Mouse (Mus musculus) midbrain, embryonic 13.5 days (tissue): ENCODE measurements at regions not wholly inside any gene's neighbourhood (a gene's known extent, or its start where the extent isn't known, plus 50 kb on each side); places are given as distances from the start of the nearest gene placed in this dataset.
A peak's percentile ranks its signal among the peaks of the same experiment; 100 is the strongest.

Experiments
- ATAC-seq: fragments of 200-750 bp; cut with Nextera tagmentation; 2 replicates; pipeline ENCODE4 v1.8.0; 2017; ENCODE audit warnings: mild to moderate bottlenecking, moderate TSS enrichment, moderate library complexity
- H3K27ac ChIP-seq: fragments of 300-500 bp; sonication (generic); 2 replicates; pipeline ENCODE4 v1.5.1; 2015; ENCODE audit warnings: inconsistent platforms, mild to moderate bottlenecking, moderate library complexity
- H3K27me3 ChIP-seq: fragments of 300-500 bp; sonication (generic); 2 replicates; pipeline ENCODE4 v1.6.1; 2015; ENCODE audit warnings: mild to moderate bottlenecking, inconsistent platforms
- H3K36me3 ChIP-seq: fragments of 300-500 bp; sonication (generic); 2 replicates; pipeline ENCODE4 v1.6.1; 2015; ENCODE audit warnings: mild to moderate bottlenecking, inconsistent platforms
- H3K4me1 ChIP-seq: fragments of 300-500 bp; sonication (generic); replicated peaks from 2 replicates; pipeline ENCODE4 v1.6.1; 2015; ENCODE audit warnings: inconsistent platforms
- H3K4me2 ChIP-seq: fragments of 300-500 bp; sonication (generic); replicated peaks from 2 replicates; pipeline ENCODE4 v1.6.1; 2015; ENCODE audit warnings: moderate library complexity, mild to moderate bottlenecking, inconsistent platforms
- H3K4me3 ChIP-seq: fragments of 300-500 bp; sonication (generic); replicated peaks from 2 replicates; pipeline ENCODE4 v1.5.1; 2015; ENCODE audit warnings: mild to moderate bottlenecking, inconsistent platforms
- H3K9ac ChIP-seq: fragments of 300-500 bp; sonication (generic); replicated peaks from 2 replicates; pipeline ENCODE4 v1.6.1; 2015; ENCODE audit warnings: mild to moderate bottlenecking, inconsistent platforms
- H3K9me3 ChIP-seq: fragments of 300-500 bp; sonication (generic); 2 replicates; pipeline ENCODE4 v1.6.1; 2016; ENCODE audit warnings: mild to moderate bottlenecking, inconsistent platforms
- WGBS: fragments of 180-500 bp; shearing (Covaris S2); methylation state at CpG from one replicate; pipeline ENCODE4 v1.1.7; 2015; 5-methylcytosine and 5-hydroxymethylcytosine counted together

GRCm38 (mm10) chr16:93456706-93457425 is 147.0 kb downstream of the Setd4 start:
- Histone ChIP-seq H3K9me3 (no peaks in the 10 kb centered on the region), H3K27me3 (0 out of 2 replicates have a peak, but pooled peaks cover 8% of the 10 kb centered on the region), H3K27ac (no peak overlapping the region), H3K9ac (no peak overlapping the region), H3K4me2 (no peak overlapping the region), H3K4me3 (no peak overlapping the region), H3K4me1 (peaks cover 13% of the 10 kb centered on the region), H3K36me3 (no peaks in the 10 kb centered on the region)
- ATAC-seq, result no peak
- 93% methylated on average over 17 of the region's 17 CpGs for WGBS

- 27% methylated on average over 8 of the region's 8 CpGs for WGBS
- H3K9me3 ChIP-seq, result no peaks in the 10 kb centered on the region
- H3K36me3 ChIP-seq, result no peaks in the 10 kb centered on the region
- ATAC-seq, result no peak
- H3K4me2 ChIP-seq, result no peak overlapping the region
- no peak overlapping the region for H3K9ac ChIP-seq
- no peak overlapping the region for H3K27ac ChIP-seq
- no peak overlapping the region for H3K4me3 ChIP-seq
- H3K4me1 ChIP-seq, result peaks cover 9% of the 10 kb centered on the region
- H3K27me3 ChIP-seq, result peaks cover 8% of the 10 kb centered on the region; the same call in 1 of the 2 replicates
These were observed 149.5 kb downstream of the Setd4 start for GRCm38 (mm10) chr16:93454080-93454997.

GRCm38 (mm10) chr16:93453056-93453455 is 150.8 kb downstream of the Setd4 start:
- Histone ChIP-seq H3K27ac (no peak overlapping the region), H3K9me3 (no peaks in the 10 kb centered on the region), H3K9ac (no peak overlapping the region), H3K27me3 (peaks cover 8% of the 10 kb centered on the region; the same call in 1 of the 2 replicates), H3K4me3 (no peak overlapping the region), H3K4me1 (no peaks in the 10 kb centered on the region; the same call in 1 of the 2 replicates), H3K36me3 (no peaks in the 10 kb centered on the region), H3K4me2 (no peak overlapping the region)
- WGBS, result 90% methylated on average over 9 of the region's 9 CpGs
- ATAC-seq, result no peak

- Histone ChIP-seq H3K9ac (no peak overlapping the region), H3K4me1 (no peaks in the 10 kb centered on the region; the same call in 1 of the 2 replicates), H3K4me3 (no peak overlapping the region), H3K9me3 (no peaks in the 10 kb centered on the region), H3K4me2 (no peak overlapping the region), H3K27ac (no peak overlapping the region), H3K27me3 (peaks cover 14% of the 10 kb centered on the region; the same call in 1 of the 2 replicates), H3K36me3 (no peaks in the 10 kb centered on the region)
- no peak for ATAC-seq
- WGBS, result 81% methylated on average over 6 of the region's 6 CpGs
These were observed 153.0 kb downstream of the Setd4 start for GRCm38 (mm10) chr16:93450896-93451295.

- no peak for ATAC-seq
- Histone ChIP-seq H3K4me1 (no peaks in the 10 kb centered on the region; the same call in 1 of the 2 replicates), H3K9me3 (no peaks in the 10 kb centered on the region), H3K4me2 (no peak overlapping the region), H3K27ac (no peak overlapping the region), H3K9ac (no peak overlapping the region), H3K36me3 (no peaks in the 10 kb centered on the region), H3K27me3 (peaks cover 18% of the 10 kb centered on the region; the same call in 1 of the 2 replicates), H3K4me3 (no peak overlapping the region)
- 19% methylated on average over 3 of the region's 3 CpGs for WGBS
These were observed 153.9 kb downstream of the Setd4 start for GRCm38 (mm10) chr16:93449925-93450324.

GRCm38 (mm10) chr16:93448124-93448523 is 155.7 kb downstream of the Setd4 start:
- Histone ChIP-seq H3K27me3 (peaks cover 20% of the 10 kb centered on the region; the same call in 1 of the 2 replicates), H3K4me3 (no peak overlapping the region), H3K36me3 (no peaks in the 10 kb centered on the region), H3K9ac (no peak overlapping the region), H3K9me3 (no peaks in the 10 kb centered on the region), H3K4me1 (peaks cover under 1% of the 10 kb centered on the region; the same call in 1 of the 2 replicates), H3K27ac (no peak overlapping the region), H3K4me2 (no peak overlapping the region)
- ATAC-seq, result no peak
- WGBS, result 91% methylated on average over 10 of the region's 10 CpGs

GRCm38 (mm10) chr16:93446970-93447369 is 156.9 kb downstream of the Setd4 start:
- Histone ChIP-seq H3K9ac (no peak overlapping the region), H3K27ac (no peak overlapping the region), H3K36me3 (no peaks in the 10 kb centered on the region), H3K4me3 (no peak overlapping the region), H3K4me2 (no peak overlapping the region), H3K4me1 (peaks cover 8% of the 10 kb centered on the region), H3K9me3 (no peaks in the 10 kb centered on the region), H3K27me3 (peaks cover 18% of the 10 kb centered on the region; the same call in 1 of the 2 replicates)
- 97% methylated on average over 5 of the region's 5 CpGs for WGBS
- no peak for ATAC-seq

GRCm38 (mm10) chr16:93446206-93446605 is 157.7 kb downstream of the Setd4 start:
- WGBS, result 83% methylated on average over 13 of the region's 13 CpGs
- no peak overlapping the region for H3K4me3 ChIP-seq
- ATAC-seq, result no peak

GRCm38 (mm10) chr16:93442837-93443236 is 161.0 kb downstream of the Setd4 start:
- Histone ChIP-seq H3K9ac (no peak overlapping the region), H3K27ac (no peak overlapping the region), H3K4me3 (no peak overlapping the region), H3K9me3 (no peaks in the 10 kb centered on the region), H3K36me3 (no peaks in the 10 kb centered on the region), H3K27me3 (peaks cover 37% of the 10 kb centered on the region), H3K4me2 (no peak overlapping the region), H3K4me1 (peaks cover 14% of the 10 kb centered on the region)
- ATAC-seq, result no peak
- WGBS, result 28% methylated on average over 11 of the region's 11 CpGs

More at GRCm38 (mm10) chr16:93446206-93446605, 157.7 kb downstream of the Setd4 start:
- H3K4me1 ChIP-seq, result peaks cover 8% of the 10 kb centered on the region
- H3K4me2 ChIP-seq, result no peak overlapping the region
- no peak overlapping the region for H3K9ac ChIP-seq
- H3K27me3 ChIP-seq, result peaks cover 24% of the 10 kb centered on the region
- no peak overlapping the region for H3K27ac ChIP-seq
- H3K36me3 ChIP-seq, result no peaks in the 10 kb centered on the region
- no peaks in the 10 kb centered on the region for H3K9me3 ChIP-seq

GRCm38 (mm10) chr16:93437608-93438425 is 166.0 kb downstream of the Setd4 start:
- Histone ChIP-seq H3K27ac (no peak overlapping the region), H3K4me3 (no peak overlapping the region), H3K9ac (no peak overlapping the region), H3K9me3 (no peaks in the 10 kb centered on the region), H3K4me2 (peak overlapping the region; percentile 19), H3K27me3 (peaks cover 28% of the 10 kb centered on the region), H3K36me3 (no peaks in the 10 kb centered on the region), H3K4me1 (peaks cover 12% of the 10 kb centered on the region)
- no peak for ATAC-seq
- 16% methylated on average over 14 of the region's 14 CpGs for WGBS

- H3K27ac ChIP-seq, result no peak overlapping the region
- no peak overlapping the region for H3K4me2 ChIP-seq
- H3K9ac ChIP-seq, result no peak overlapping the region
- no peaks in the 10 kb centered on the region for H3K36me3 ChIP-seq
- peaks cover 26% of the 10 kb centered on the region for H3K27me3 ChIP-seq
- 51% methylated on average over 3 of the region's 3 CpGs for WGBS
- no peaks in the 10 kb centered on the region for H3K9me3 ChIP-seq
- H3K4me1 ChIP-seq, result peaks cover 8% of the 10 kb centered on the region
- ATAC-seq, result no peak
- H3K4me3 ChIP-seq, result no peak overlapping the region
These were observed 167.1 kb downstream of the Setd4 start for GRCm38 (mm10) chr16:93436732-93437131.
